Mouse (Mus musculus): ENCODE data around the gene Sorcs1. TPM values are rescaled to one million over a fixed set of nuclear protein-coding genes. Genes with fewer than 3 reads are reported as not detected.

The Sorcs1 gene
- polyA plus RNA-seq, 1 experiment from 2014 or later, result 1.9 TPM

DNA sequence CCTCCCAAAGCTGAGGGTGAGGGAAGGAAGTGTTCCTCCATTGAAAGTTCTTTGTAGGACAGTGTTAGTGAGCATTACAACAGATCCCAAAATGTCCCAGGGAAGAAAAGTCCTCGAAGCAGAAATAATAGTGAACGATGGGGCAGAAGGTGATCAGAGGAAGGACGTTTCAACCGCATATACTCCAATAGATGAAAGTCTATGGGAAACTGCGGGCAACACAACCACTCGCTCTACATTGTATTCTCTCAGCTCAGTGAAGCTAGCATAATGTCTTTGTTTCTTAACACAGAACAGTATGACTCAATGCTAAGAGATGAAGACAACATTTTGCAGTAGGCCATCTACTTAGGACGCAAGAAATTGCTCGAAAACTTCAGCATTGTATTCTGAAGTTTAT is 339.2 kb downstream of the Sorcs1 start:
- WGBS, result 91% methylated on average over 8 of the region's 8 CpGs
- Histone ChIP-seq H3K27ac (replicated peaks; ENCODE audit: low read depth, low read length) (no peak overlapping the region), H3K4me1 (ENCODE audit: control insufficient read depth, insufficient read depth, low read length) (no peaks in the 10 kb centered on the region), H3K9ac (replicated peaks; ENCODE audit: low read length) (no peak overlapping the region), H3K36me3 (replicated peaks; ENCODE audit: control insufficient read depth, insufficient read depth, low read depth, low read length) (no peaks in the 10 kb centered on the region), H3K27me3 (ENCODE audit: control insufficient read depth, insufficient read depth, low read length) (no peaks in the 10 kb centered on the region), H3K4me2 (ENCODE audit: low read depth, low read length) (no peak overlapping the region), H3K9me3 (replicated peaks; ENCODE audit: control insufficient read depth, low read length) (no peaks in the 10 kb centered on the region), H3K4me3 (ENCODE audit: low read depth, low read length) (no peak overlapping the region)
- ATAC-seq (replicated peaks; ENCODE audit: insufficient number of reproducible peaks, low FRiP score, low TSS enrichment, low read depth) (no peak), DNase-seq (ENCODE audit: low spot score) (no peak)

- Histone ChIP-seq H3K4me1 (ENCODE audit: control insufficient read depth, insufficient read depth, low read length) (no peaks in the 10 kb centered on the region), H3K27me3 (ENCODE audit: control insufficient read depth, insufficient read depth, low read length) (no peaks in the 10 kb centered on the region), H3K9me3 (replicated peaks; ENCODE audit: control insufficient read depth, low read length) (no peaks in the 10 kb centered on the region), H3K27ac (replicated peaks; ENCODE audit: low read depth, low read length) (no peak overlapping the region), H3K4me3 (ENCODE audit: low read depth, low read length) (no peak overlapping the region), H3K9ac (replicated peaks; ENCODE audit: low read length) (no peak overlapping the region), H3K36me3 (replicated peaks; ENCODE audit: control insufficient read depth, insufficient read depth, low read depth, low read length) (no peaks in the 10 kb centered on the region), H3K4me2 (ENCODE audit: low read depth, low read length) (no peak overlapping the region)
- ATAC-seq (replicated peaks; ENCODE audit: insufficient number of reproducible peaks, low FRiP score, low TSS enrichment, low read depth), result no peak
- no peak for DNase-seq (ENCODE audit: low spot score)
- WGBS, result 81% methylated on average over 3 of the region's 3 CpGs
These were observed 341.7 kb downstream of the Sorcs1 start for GRCm38 (mm10) chr19:50336751-50337150.

- H3K4me1 ChIP-seq (ENCODE audit: control insufficient read depth, insufficient read depth, low read length), result no peaks in the 10 kb centered on the region
- no peak overlapping the region for H3K9ac ChIP-seq (replicated peaks; ENCODE audit: low read length)
- 80% methylated on average over 3 of the region's 3 CpGs for WGBS
These were observed 347.3 kb downstream of the Sorcs1 start for GRCm38 (mm10) chr19:50331136-50331535.

GRCm38 (mm10) chr19:50327804-50328203 is 350.6 kb downstream of the Sorcs1 start:
- DNase-seq (ENCODE audit: low spot score), result no peak
- H3K4me3 ChIP-seq (ENCODE audit: low read depth, low read length), result no peak overlapping the region
- H3K4me2 ChIP-seq (ENCODE audit: low read depth, low read length), result no peak overlapping the region
- no peak overlapping the region for H3K27ac ChIP-seq (replicated peaks; ENCODE audit: low read depth, low read length)
- no peaks in the 10 kb centered on the region for H3K36me3 ChIP-seq (replicated peaks; ENCODE audit: control insufficient read depth, insufficient read depth, low read depth, low read length)
- ATAC-seq (replicated peaks; ENCODE audit: insufficient number of reproducible peaks, low FRiP score, low TSS enrichment, low read depth), result no peak
- H3K9ac ChIP-seq (replicated peaks; ENCODE audit: low read length), result no peak overlapping the region
- WGBS, result 79% methylated on average over 8 of the region's 8 CpGs
- H3K9me3 ChIP-seq (replicated peaks; ENCODE audit: control insufficient read depth, low read length), result no peaks in the 10 kb centered on the region
- no peaks in the 10 kb centered on the region for H3K4me1 ChIP-seq (ENCODE audit: control insufficient read depth, insufficient read depth, low read length)
- H3K27me3 ChIP-seq (ENCODE audit: control insufficient read depth, insufficient read depth, low read length), result no peaks in the 10 kb centered on the region

More at GRCm38 (mm10) chr19:50331136-50331535, 347.3 kb downstream of the Sorcs1 start:
- Histone ChIP-seq H3K4me2 (ENCODE audit: low read depth, low read length) (no peak overlapping the region), H3K4me3 (ENCODE audit: low read depth, low read length) (no peak overlapping the region), H3K27ac (replicated peaks; ENCODE audit: low read depth, low read length) (no peak overlapping the region), H3K9me3 (replicated peaks; ENCODE audit: control insufficient read depth, low read length) (no peaks in the 10 kb centered on the region), H3K36me3 (replicated peaks; ENCODE audit: control insufficient read depth, insufficient read depth, low read depth, low read length) (no peaks in the 10 kb centered on the region), H3K27me3 (ENCODE audit: control insufficient read depth, insufficient read depth, low read length) (no peaks in the 10 kb centered on the region)
- ATAC-seq (replicated peaks; ENCODE audit: insufficient number of reproducible peaks, low FRiP score, low TSS enrichment, low read depth) (no peak), DNase-seq (ENCODE audit: low spot score) (no peak)

DNA sequence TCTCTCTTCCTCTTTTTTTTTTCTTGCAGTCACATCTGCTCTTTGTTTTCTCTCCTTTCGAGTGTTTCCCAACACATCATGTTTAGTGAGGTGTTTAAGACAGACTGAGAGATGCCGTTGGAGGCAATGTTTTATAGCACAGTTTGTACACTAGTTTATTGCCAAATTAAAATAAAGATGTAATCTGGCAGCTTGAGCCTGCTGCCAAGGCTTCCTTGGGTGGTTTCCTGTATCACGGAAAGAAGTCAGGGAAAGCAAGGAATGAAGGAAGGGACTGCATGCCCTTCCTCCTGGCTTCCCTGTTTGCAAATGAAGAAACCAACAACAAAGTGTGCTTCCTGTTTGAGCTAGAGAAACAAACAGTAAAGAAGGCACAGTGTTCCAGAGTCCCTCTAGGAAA is 352.3 kb downstream of the Sorcs1 start:
- no peaks in the 10 kb centered on the region for H3K9me3 ChIP-seq (replicated peaks; ENCODE audit: control insufficient read depth, low read length)
- H3K9ac ChIP-seq (replicated peaks; ENCODE audit: low read length), result no peak overlapping the region
- no peaks in the 10 kb centered on the region for H3K36me3 ChIP-seq (replicated peaks; ENCODE audit: control insufficient read depth, insufficient read depth, low read depth, low read length)
- WGBS, result 75% methylated on average over 3 of the region's 3 CpGs
- H3K27me3 ChIP-seq (ENCODE audit: control insufficient read depth, insufficient read depth, low read length), result no peaks in the 10 kb centered on the region
- H3K27ac ChIP-seq (replicated peaks; ENCODE audit: low read depth, low read length), result no peak overlapping the region
- DNase-seq (ENCODE audit: low spot score) (no peak), ATAC-seq (replicated peaks; ENCODE audit: insufficient number of reproducible peaks, low FRiP score, low TSS enrichment, low read depth) (no peak)
- no peaks in the 10 kb centered on the region for H3K4me1 ChIP-seq (ENCODE audit: control insufficient read depth, insufficient read depth, low read length)
- no peak overlapping the region for H3K4me3 ChIP-seq (ENCODE audit: low read depth, low read length)
- no peak overlapping the region for H3K4me2 ChIP-seq (ENCODE audit: low read depth, low read length)

DNA sequence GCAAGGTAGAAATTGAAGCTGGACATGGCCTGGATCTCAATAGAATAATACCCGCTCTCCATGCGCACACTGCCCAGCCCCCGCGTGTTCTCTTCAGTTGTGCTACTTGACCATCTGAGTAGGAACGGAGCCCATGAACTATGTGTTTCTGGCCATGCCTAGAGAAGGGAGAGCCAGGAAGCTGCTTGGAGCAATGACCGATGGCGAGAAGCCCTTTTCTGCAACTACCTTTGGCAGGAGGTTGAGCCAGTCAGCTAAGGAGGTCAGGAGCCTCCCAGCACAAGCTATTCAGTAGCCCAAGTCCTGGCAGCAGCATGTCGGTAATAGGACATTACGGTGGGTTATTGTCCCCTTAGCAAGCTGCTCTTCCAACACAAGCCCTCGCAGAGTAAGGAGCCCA is 352.8 kb downstream of the Sorcs1 start:
- 91% methylated on average over 10 of the region's 10 CpGs for WGBS
- ATAC-seq (replicated peaks; ENCODE audit: insufficient number of reproducible peaks, low FRiP score, low TSS enrichment, low read depth) (no peak), DNase-seq (ENCODE audit: low spot score) (no peak)
- Histone ChIP-seq H3K9me3 (replicated peaks; ENCODE audit: control insufficient read depth, low read length) (no peaks in the 10 kb centered on the region), H3K27me3 (ENCODE audit: control insufficient read depth, insufficient read depth, low read length) (no peaks in the 10 kb centered on the region), H3K36me3 (replicated peaks; ENCODE audit: control insufficient read depth, insufficient read depth, low read depth, low read length) (no peaks in the 10 kb centered on the region), H3K4me2 (ENCODE audit: low read depth, low read length) (no peak overlapping the region), H3K9ac (replicated peaks; ENCODE audit: low read length) (no peak overlapping the region), H3K4me3 (ENCODE audit: low read depth, low read length) (no peak overlapping the region), H3K4me1 (ENCODE audit: control insufficient read depth, insufficient read depth, low read length) (no peaks in the 10 kb centered on the region), H3K27ac (replicated peaks; ENCODE audit: low read depth, low read length) (no peak overlapping the region)

GRCm38 (mm10) chr19:50307046-50307445 is 371.4 kb downstream of the Sorcs1 start:
- Histone ChIP-seq H3K4me2 (ENCODE audit: low read depth, low read length) (no peak overlapping the region), H3K27me3 (ENCODE audit: control insufficient read depth, insufficient read depth, low read length) (no peaks in the 10 kb centered on the region), H3K4me1 (ENCODE audit: control insufficient read depth, insufficient read depth, low read length) (no peaks in the 10 kb centered on the region), H3K4me3 (ENCODE audit: low read depth, low read length) (no peak overlapping the region), H3K27ac (replicated peaks; ENCODE audit: low read depth, low read length) (no peak overlapping the region), H3K9me3 (replicated peaks; ENCODE audit: control insufficient read depth, low read length) (no peaks in the 10 kb centered on the region), H3K36me3 (replicated peaks; ENCODE audit: control insufficient read depth, insufficient read depth, low read depth, low read length) (no peaks in the 10 kb centered on the region), H3K9ac (replicated peaks; ENCODE audit: low read length) (no peak overlapping the region)
- no peak for DNase-seq (ENCODE audit: low spot score)
- whole genome bisulfite sequencing, result 78% methylated on average over 2 of the region's 2 CpGs
- ATAC-seq (replicated peaks; ENCODE audit: insufficient number of reproducible peaks, low FRiP score, low TSS enrichment, low read depth), result no peak

- ATAC-seq (replicated peaks; ENCODE audit: insufficient number of reproducible peaks, low FRiP score, low TSS enrichment, low read depth), result no peak
- Histone ChIP-seq H3K4me3 (ENCODE audit: low read depth, low read length) (no peak overlapping the region), H3K27me3 (ENCODE audit: control insufficient read depth, insufficient read depth, low read length) (no peaks in the 10 kb centered on the region), H3K27ac (replicated peaks; ENCODE audit: low read depth, low read length) (no peak overlapping the region), H3K9me3 (replicated peaks; ENCODE audit: control insufficient read depth, low read length) (no peaks in the 10 kb centered on the region), H3K9ac (replicated peaks; ENCODE audit: low read length) (no peak overlapping the region), H3K4me2 (ENCODE audit: low read depth, low read length) (no peak overlapping the region), H3K4me1 (ENCODE audit: control insufficient read depth, insufficient read depth, low read length) (no peaks in the 10 kb centered on the region), H3K36me3 (replicated peaks; ENCODE audit: control insufficient read depth, insufficient read depth, low read depth, low read length) (no peaks in the 10 kb centered on the region)
- DNase-seq (ENCODE audit: low spot score), result no peak
- 90% methylated on average over 7 of the region's 7 CpGs for WGBS
These were observed 384.2 kb downstream of the Sorcs1 start for GRCm38 (mm10) chr19:50294205-50294604.
